Mouse (Mus musculus) gastrocnemius, postnatal 36 days (tissue): ENCODE data around the gene Ahsg. TPM values are rescaled to one million over a fixed set of nuclear protein-coding genes. Genes with fewer than 3 reads are reported as not detected.
A peak's percentile ranks its signal among the peaks of the same experiment; 100 is the strongest.

Source experiments
- DNase-seq, 2 experiments: peaks; one replicate each; pipeline ENCODE4 v3.0.0; 2022
- intact Hi-C: fragments of 180-260 bp; cut with DNase I; formaldehyde crosslinking; loops from one replicate; pipeline ENCODE4 v1.15.1; 2025
- long read RNA-seq, 2 experiments: library from polyadenylated mRNA; stranded (forward); transcript quantifications; one replicate each; pipeline ENCODE4 v2.0.0; 2021
- total RNA-seq, 2 experiments: library from RNA; stranded (reverse); gene quantifications; 2 replicates each; pipeline ENCODE4 v1.2.3; 2021

The Ahsg gene
- total RNA-seq = under 1 TPM in 1 of 2 experiments, not detected in 1; 0.97 TPM
- long read RNA-seq, experiment 1 = 0 reads
- long read RNA-seq, experiment 2 = 0 reads

GRCm38 (mm10) chr16:22890683-22891510, at the start of gene Ahsg:
Gene Ahsg (plus strand): TSS chr16:22891277.
- intact Hi-C loops = no loop called here

GRCm38 (mm10) chr16:22842871-22843270, 48.2 kb upstream of the Ahsg start:
- intact Hi-C loops = no loop called here
- DNase-seq = no peak

More at GRCm38 (mm10) chr16:22890683-22891510, at the start of gene Ahsg:
- DNase-seq = no peak

- DNase-seq = peak; percentile 52 to 70
- intact Hi-C loops = no loop called here
Observed at GRCm38 (mm10) chr16:22844061-22844801, 46.8 kb upstream of the Ahsg start.

- DNase-seq = no peak
- intact Hi-C loops = no loop called here
Observed at GRCm38 (mm10) chr16:22844834-22845233, 46.2 kb upstream of the Ahsg start.

GRCm38 (mm10) chr16:22845481-22845880, 45.6 kb upstream of the Ahsg start:
- intact Hi-C loops = no loop called here
- DNase-seq = no peak

GRCm38 (mm10) chr16:22847686-22848085, 43.4 kb upstream of the Ahsg start:
- DNase-seq = no peak
- intact Hi-C loops = no loop called here

GRCm38 (mm10) chr16:22848331-22848730, 42.7 kb upstream of the Ahsg start:
- no peak for DNase-seq
- intact Hi-C loops = no loop called here

- DNase-seq = no peak
- intact Hi-C loops = no loop called here
Observed at GRCm38 (mm10) chr16:22852709-22853108, 38.4 kb upstream of the Ahsg start.

- intact Hi-C loops = no loop called here
- DNase-seq = no peak
Observed at GRCm38 (mm10) chr16:22856773-22857172, 34.3 kb upstream of the Ahsg start.

- intact Hi-C loops = no loop called here
- peak; percentile 96 to 97 for DNase-seq
Observed at GRCm38 (mm10) chr16:22857431-22858113, 33.5 kb upstream of the Ahsg start, which contains the start of the genes Tbccd1 and Dnajb11. Gene Tbccd1 (minus strand): TSS chr16:22857669. Gene Dnajb11 (plus strand): TSS chr16:22857845.

GRCm38 (mm10) chr16:22872397-22872796, 18.7 kb upstream of the Ahsg start:
- intact Hi-C loops = no loop called here
- DNase-seq = no peak

- DNase-seq = no peak
- intact Hi-C loops = no loop called here
Observed at GRCm38 (mm10) chr16:22873369-22873768, 17.7 kb upstream of the Ahsg start.

GRCm38 (mm10) chr16:22876218-22877043, 14.6 kb upstream of the Ahsg start:
- intact Hi-C loops = loop anchor here (2.0 to 5.0 kb wide), 2 partner anchors 171 to 258 kb away; no protein-coding TSS in a partner anchor

GRCm38 (mm10) chr16:22877660-22878390, 13.3 kb upstream of the Ahsg start:
- DNase-seq = no peak
- intact Hi-C loops = loop anchor here (2.0 to 5.0 kb wide), 2 partner anchors 169 to 257 kb away; no protein-coding TSS in a partner anchor

More at GRCm38 (mm10) chr16:22876218-22877043, 14.6 kb upstream of the Ahsg start:
- no peak for DNase-seq

- intact Hi-C loops = loop anchor here (5.0 kb wide), 1 partner anchor 169 kb away; no protein-coding TSS in a partner anchor
- DNase-seq = no peak
Observed at GRCm38 (mm10) chr16:22878716-22879115, 12.4 kb upstream of the Ahsg start.

GRCm38 (mm10) chr16:22879945-22880595, 11.0 kb upstream of the Ahsg start:
- intact Hi-C loops = loop anchor here (5.0 kb wide), 1 partner anchor 167 kb away; no protein-coding TSS in a partner anchor
- no peak for DNase-seq

- no peak for DNase-seq
Observed at GRCm38 (mm10) chr16:22880900-22881299, 10.2 kb upstream of the Ahsg start.

GRCm38 (mm10) chr16:22881487-22881886, 9.6 kb upstream of the Ahsg start:
- intact Hi-C loops = no loop called here
- DNase-seq = no peak

More at GRCm38 (mm10) chr16:22880900-22881299, 10.2 kb upstream of the Ahsg start:
- intact Hi-C loops = no loop called here
